Mouse (Mus musculus): ENCODE measurements around the gene Epm2a. TPM values are rescaled to one million over a fixed set of nuclear protein-coding genes. Genes with fewer than 3 reads are reported as not detected.

Epm2a gene
- total and polyA plus RNA-seq, 3 experiments: not detected

GRCm38 (mm10) chr10:11305365-11306053, 37.7 kb upstream of the Epm2a start:
- dilution Hi-C loops (cut with MboI; ENCODE audit: extremely low pct_ligation_motif_present, extremely low pct_unique_long_range_greater_than_20kb, low sequenced_read_pairs): no loop called here
- Histone ChIP-seq H3K27me3 (replicated peaks) (no peaks in the 10 kb centered on the region), H3K9ac (ENCODE audit: insufficient read depth, low read depth) (no peak overlapping the region), H3K4me3 (replicated peaks in 1 of 3; ENCODE audit: low read depth in 2 of 3, low read length in 2 of 3, poor library complexity in 1 of 3) (no peak overlapping the region), H3K4me2 (ENCODE audit: insufficient read depth, low read depth, poor library complexity, severe bottlenecking) (no peak overlapping the region), H3K9me3 (replicated peaks; ENCODE audit: low read length) (no peaks in the 10 kb centered on the region), H3K36me3 (replicated peaks in 1 of 2; ENCODE audit: control insufficient read depth in 1 of 2, insufficient read depth in 1 of 2, low read length in 1 of 2) (no peaks in the 10 kb centered on the region), H3K79me2 (replicated peaks; ENCODE audit: control insufficient read depth, extremely low read depth, insufficient read depth, poor library complexity, severe bottlenecking) (no peaks in the 10 kb centered on the region), H3K4me1 (ENCODE audit: control insufficient read depth in 1 of 2, insufficient read depth in 2 of 2) (peaks cover 7 to 22% of the 10 kb centered on the region in 2 experiments), H3K27ac (ENCODE audit: insufficient read depth, low read depth) (no peak overlapping the region)
- TF ChIP-seq USF2 (conservative IDR thresholded peaks at IDR 0.05; ENCODE audit: low read depth, low read length): no peak
- TF ChIP-seq ETS1 (conservative IDR thresholded peaks at IDR 0.05; ENCODE audit: low read depth, low read length): no peak
- TF ChIP-seq E2F4 (IDR thresholded peaks at IDR 0.05; ENCODE audit: insufficient replicate concordance, low read depth, low read length): no peak
- TF ChIP-seq GABPA (IDR thresholded peaks at IDR 0.05; ENCODE audit: insufficient replicate concordance, low read depth, low read length): no peak
- in situ Hi-C loops (cut with MboI; ENCODE audit: low pct_ligation_motif_present, low pct_unique_long_range_greater_than_20kb, low sequenced_read_pairs): no loop called here
- no peak for DNase-seq (ENCODE audit: extremely low read depth)

DNA sequence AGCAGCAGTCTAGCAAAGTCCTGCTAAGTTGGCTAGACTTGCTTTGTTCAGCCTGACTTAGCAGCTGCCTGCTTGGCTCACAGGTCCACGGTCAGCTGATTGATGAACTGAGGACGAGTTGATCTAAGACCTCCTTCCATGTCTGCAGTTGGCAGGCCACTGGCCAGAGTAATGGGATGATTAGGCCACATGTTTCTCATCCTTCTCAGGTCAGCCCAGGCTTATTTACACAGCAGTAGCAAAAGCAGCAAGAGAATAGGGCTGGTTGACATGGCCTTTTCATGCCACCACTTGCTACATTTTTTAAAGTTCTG, 37.2 kb upstream of the Epm2a start:
- Histone ChIP-seq H3K27me3 (replicated peaks) (no peaks in the 10 kb centered on the region), H3K79me2 (replicated peaks; ENCODE audit: control insufficient read depth, extremely low read depth, insufficient read depth, poor library complexity, severe bottlenecking) (no peaks in the 10 kb centered on the region), H3K36me3 (replicated peaks in 1 of 2; ENCODE audit: control insufficient read depth in 1 of 2, insufficient read depth in 1 of 2, low read length in 1 of 2) (no peaks in the 10 kb centered on the region), H3K4me2 (ENCODE audit: insufficient read depth, low read depth, poor library complexity, severe bottlenecking) (no peak overlapping the region), H3K4me3 (replicated peaks in 1 of 3; ENCODE audit: low read depth in 2 of 3, low read length in 2 of 3, poor library complexity in 1 of 3) (no peak overlapping the region), H3K9ac (ENCODE audit: insufficient read depth, low read depth) (no peak overlapping the region), H3K4me1 (ENCODE audit: control insufficient read depth in 1 of 2, insufficient read depth in 2 of 2) (peaks cover 7 to 24% of the 10 kb centered on the region in 2 experiments), H3K27ac (ENCODE audit: insufficient read depth, low read depth) (no peak overlapping the region), H3K9me3 (replicated peaks; ENCODE audit: low read length) (no peaks in the 10 kb centered on the region)
- in situ Hi-C loops (cut with MboI; ENCODE audit: low pct_ligation_motif_present, low pct_unique_long_range_greater_than_20kb, low sequenced_read_pairs): no loop called here
- no peak for DNase-seq (ENCODE audit: extremely low read depth)
- TF ChIP-seq SIN3A (IDR thresholded peaks at IDR 0.05; ENCODE audit: low read length): no peak
- TF ChIP-seq TCF12 (IDR thresholded peaks at IDR 0.05; ENCODE audit: low read depth, low read length): no peak
- no peak for TF ChIP-seq KAT2A (IDR thresholded peaks at IDR 0.05; ENCODE audit: insufficient replicate concordance, low read length)
- TF ChIP-seq USF1 (IDR thresholded peaks at IDR 0.05; ENCODE audit: low read depth, low read length): no peak
- TF ChIP-seq UBTF (IDR thresholded peaks at IDR 0.05; ENCODE audit: low read depth, low read length): no peak
- dilution Hi-C loops (cut with MboI; ENCODE audit: extremely low pct_ligation_motif_present, extremely low pct_unique_long_range_greater_than_20kb, low sequenced_read_pairs): no loop called here

GRCm38 (mm10) chr10:11309866-11310265, 33.3 kb upstream of the Epm2a start:
- H3K4me3 ChIP-seq (replicated peaks in 1 of 3; ENCODE audit: low read depth in 2 of 3, low read length in 2 of 3, poor library complexity in 1 of 3): no peak overlapping the region
- DNase-seq (ENCODE audit: extremely low read depth): peak; percentile 56
- H3K9me3 ChIP-seq (replicated peaks; ENCODE audit: low read length): no peaks in the 10 kb centered on the region
- H3K27ac ChIP-seq (ENCODE audit: insufficient read depth, low read depth): no peak overlapping the region
- no peaks in the 10 kb centered on the region for H3K27me3 ChIP-seq (replicated peaks)
- H3K36me3 ChIP-seq (replicated peaks in 1 of 2; ENCODE audit: control insufficient read depth in 1 of 2, insufficient read depth in 1 of 2, low read length in 1 of 2): no peaks in the 10 kb centered on the region
- 0 out of 2 replicates have a peak, but pooled peaks have one; percentile 50 for TF ChIP-seq ELF1 (IDR thresholded peaks at IDR 0.05; ENCODE audit: low read depth, low read length)
- TF ChIP-seq ZMIZ1 (IDR thresholded peaks at IDR 0.05; ENCODE audit: low read depth, low read length): no peak
- no peak overlapping the region for H3K9ac ChIP-seq (ENCODE audit: insufficient read depth, low read depth)
- H3K4me1 ChIP-seq (ENCODE audit: control insufficient read depth in 1 of 2, insufficient read depth in 2 of 2): peaks cover 7 to 24% of the 10 kb centered on the region in 2 experiments
- no peaks in the 10 kb centered on the region for H3K79me2 ChIP-seq (replicated peaks; ENCODE audit: control insufficient read depth, extremely low read depth, insufficient read depth, poor library complexity, severe bottlenecking)
- in situ Hi-C loops (cut with MboI; ENCODE audit: low pct_ligation_motif_present, low pct_unique_long_range_greater_than_20kb, low sequenced_read_pairs): no loop called here
- no peak overlapping the region for H3K4me2 ChIP-seq (ENCODE audit: insufficient read depth, low read depth, poor library complexity, severe bottlenecking)
- dilution Hi-C loops (cut with MboI; ENCODE audit: extremely low pct_ligation_motif_present, extremely low pct_unique_long_range_greater_than_20kb, low sequenced_read_pairs): no loop called here
